Comparison of ENCODE assay signal across 8 mouse cellular contexts in the genomic region with DNA sequence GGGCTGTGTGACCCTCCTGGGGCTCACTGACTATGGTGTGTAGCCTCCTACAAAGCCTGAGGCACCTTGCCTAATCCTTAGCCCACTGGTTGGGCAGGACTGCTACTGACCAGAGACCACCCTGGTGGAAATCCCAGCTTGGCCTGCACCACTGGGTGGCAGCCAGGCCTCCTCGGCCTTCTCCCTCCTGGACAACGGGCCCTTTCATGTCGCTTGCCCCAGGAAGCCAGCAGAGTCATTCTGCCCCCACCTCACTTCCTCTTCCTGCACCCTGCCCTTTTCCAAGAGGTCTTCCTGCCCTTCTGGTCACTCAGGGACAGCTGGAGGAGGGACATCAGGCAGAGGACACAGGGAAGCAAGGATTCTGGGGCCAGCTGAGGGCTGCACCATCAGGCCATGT.
DNase-seq lines count a peak whose midpoint lies in the region; ATAC-seq lines count a peak whose summit lies in the region.

No protein-coding gene starts in this region.

- H3K9ac ChIP-seq in neural tube, embryonic 11.5 days (ENCODE audit: low read length), result 0 out of 2 replicates have a peak overlapping the region, but pooled peaks have one; percentile 5
- H3K9ac ChIP-seq in neural tube, embryonic 15.5 days (replicated peaks), result no peak overlapping the region
- no peak overlapping the region for H3K9ac ChIP-seq in forebrain, embryonic 15.5 days (replicated peaks)

- H3K36me3 ChIP-seq in neural tube, embryonic 11.5 days (ENCODE audit: control insufficient read depth, insufficient read depth, low read length), result no peaks in the 10 kb centered on the region
- no peaks in the 10 kb centered on the region for H3K36me3 ChIP-seq in neural tube, embryonic 15.5 days
- no peaks in the 10 kb centered on the region for H3K36me3 ChIP-seq in forebrain, embryonic 15.5 days

- H3K4me2 ChIP-seq in neural tube, embryonic 11.5 days (ENCODE audit: low read depth), result no peak overlapping the region
- no peak overlapping the region for H3K4me2 ChIP-seq in neural tube, embryonic 15.5 days
- no peak overlapping the region for H3K4me2 ChIP-seq in forebrain, embryonic 15.5 days (replicated peaks)

- peak; percentile 41 for DNase-seq in gastrocnemius, postnatal 25 days
- no peak for DNase-seq in gastrocnemius, adult 8-10 months (ENCODE audit: low spot score in 2 of 2)
- DNase-seq in neural tube, embryonic 11.5 days (ENCODE audit: low spot score), result no peak
- peak; percentile 59 to 68 for DNase-seq in kidney, postnatal 36 days
- DNase-seq in retina, embryonic 14.5 days (ENCODE audit: low spot score), result peak; percentile 29
- DNase-seq in urinary bladder, postnatal 4 days (ENCODE audit: low spot score in 2 of 2), result no peak

- H3K4me1 ChIP-seq in neural tube, embryonic 11.5 days (ENCODE audit: control insufficient read depth, insufficient read depth, low read length), result peaks cover 39% of the 10 kb centered on the region
- H3K4me1 ChIP-seq in neural tube, embryonic 15.5 days, result peaks cover 42% of the 10 kb centered on the region
- H3K4me1 ChIP-seq in forebrain, embryonic 15.5 days, result peaks cover 27% of the 10 kb centered on the region

- no peaks in the 10 kb centered on the region for H3K9me3 ChIP-seq in neural tube, embryonic 11.5 days (ENCODE audit: control insufficient read depth, low read length)
- H3K9me3 ChIP-seq in neural tube, embryonic 15.5 days (replicated peaks), result no peaks in the 10 kb centered on the region
- H3K9me3 ChIP-seq in forebrain, embryonic 15.5 days, result no peaks in the 10 kb centered on the region

- peak overlapping the region; percentile 90; the same call in 1 of the 2 replicates for H3K27ac ChIP-seq in neural tube, embryonic 11.5 days (ENCODE audit: low read depth, low read length)
- H3K27ac ChIP-seq in neural tube, embryonic 15.5 days (replicated peaks), result no peak overlapping the region
- no peak overlapping the region for H3K27ac ChIP-seq in forebrain, embryonic 15.5 days (replicated peaks)

- no peak for ATAC-seq in neural tube, embryonic 11.5 days (ENCODE audit: insufficient read depth, low FRiP score, low TSS enrichment)
- no peak for ATAC-seq in neural tube, embryonic 15.5 days (ENCODE audit: low FRiP score)
- no peak for ATAC-seq in forebrain, embryonic 15.5 days (replicated peaks)

- no peaks in the 10 kb centered on the region for H3K27me3 ChIP-seq in neural tube, embryonic 11.5 days (ENCODE audit: control insufficient read depth, insufficient read depth, low read length)
- H3K27me3 ChIP-seq in neural tube, embryonic 15.5 days (replicated peaks), result no peaks in the 10 kb centered on the region
- no peaks in the 10 kb centered on the region for H3K27me3 ChIP-seq in forebrain, embryonic 15.5 days

- WGBS in neural tube, embryonic 11.5 days, result 42% methylated on average over 3 of the region's 3 CpGs
- WGBS in neural tube, embryonic 15.5 days, result 50% methylated on average over 3 of the region's 3 CpGs
- 51% methylated on average over 3 of the region's 3 CpGs for WGBS in forebrain, embryonic 15.5 days

- no peak overlapping the region for H3K4me3 ChIP-seq in neural tube, embryonic 11.5 days (ENCODE audit: low read depth, low read length)
- H3K4me3 ChIP-seq in neural tube, embryonic 15.5 days (replicated peaks), result no peak overlapping the region
- H3K4me3 ChIP-seq in forebrain, embryonic 15.5 days, result no peak overlapping the region

Comparison
In these comparisons a context has a peak if more than half of its experiments do, and no peak if none do; other contexts are left out.
1. DNase-seq: peak in gastrocnemius, postnatal 25 days (single experiment), kidney, postnatal 36 days (2 of 2) and retina, embryonic 14.5 days (single experiment); none in gastrocnemius, adult 8-10 months (0 of 2), neural tube, embryonic 11.5 days (single experiment) and urinary bladder, postnatal 4 days (0 of 2).